In genomic region chr1:135542841-135543810, GRCm38 (mm10) we compare ENCODE assay signal across 10 mouse cellular contexts.
DNase-seq lines count a peak whose midpoint lies in the region; ATAC-seq and TF ChIP-seq lines count a peak whose summit lies in the region.
"Had no signal": no experiment of that assay in that cellular context is flagged by ENCODE, and none has a peak within 500 bp of the region (broad histone marks: within the 10 kb centered on the region; RNA-seq: fewer than 3 reads in every experiment).

No protein-coding gene starts in this region.

- peak overlapping the region; percentile 15; the same call in 1 of the 2 replicates for H3K9ac ChIP-seq in lung, embryonic 14.5 days
- peak overlapping the region; percentile 25; the same call in 1 of the 2 replicates for H3K9ac ChIP-seq in embryonic facial prominence, embryonic 14.5 days (ENCODE audit: low read depth, low read length)
- H3K9ac ChIP-seq in heart, postnatal 0 days (replicated peaks; ENCODE audit: low read depth, low read length) = 0 out of 2 replicates have a peak overlapping the region, but pooled peaks have one; percentile 23

- no peak for TF ChIP-seq EP300 in heart, postnatal 0 days (IDR thresholded peaks at IDR 0.05; ENCODE audit: low read depth)

- no peaks in the 10 kb centered on the region for H3K36me3 ChIP-seq in lung, embryonic 14.5 days (ENCODE audit: insufficient read depth)
- no peaks in the 10 kb centered on the region for H3K36me3 ChIP-seq in embryonic facial prominence, embryonic 14.5 days (ENCODE audit: control insufficient read depth, insufficient read depth, low read length)
- H3K36me3 ChIP-seq in heart, postnatal 0 days (replicated peaks; ENCODE audit: control insufficient read depth, insufficient read depth, low read length) = no peaks in the 10 kb centered on the region

- TF ChIP-seq CTCF in lung, embryonic 14.5 days (IDR thresholded peaks at IDR 0.05; ENCODE audit: low read depth) = no peak
- TF ChIP-seq CTCF in heart, postnatal 0 days (IDR thresholded peaks at IDR 0.05; ENCODE audit: low read depth) = no peak

- ATAC-seq in lung, embryonic 14.5 days (ENCODE audit: insufficient read depth) = no peak
- no peak for ATAC-seq in embryonic facial prominence, embryonic 14.5 days (ENCODE audit: low read depth)
- no peak for ATAC-seq in heart, postnatal 0 days (ENCODE audit: insufficient read depth, low read depth)

- H3K4me3 ChIP-seq in lung, embryonic 14.5 days (ENCODE audit: low read depth, low read length) = no peak overlapping the region
- no peak overlapping the region for H3K4me3 ChIP-seq in embryonic facial prominence, embryonic 14.5 days (ENCODE audit: low read depth, low read length)
- H3K4me3 ChIP-seq in heart, postnatal 0 days (ENCODE audit: low read depth, low read length) = no peak overlapping the region

- H3K27me3 ChIP-seq in lung, embryonic 14.5 days (ENCODE audit: insufficient read depth, low read length) = no peaks in the 10 kb centered on the region
- no peaks in the 10 kb centered on the region for H3K27me3 ChIP-seq in embryonic facial prominence, embryonic 14.5 days (replicated peaks; ENCODE audit: control insufficient read depth, insufficient read depth, low read length)
- no peaks in the 10 kb centered on the region for H3K27me3 ChIP-seq in heart, postnatal 0 days (ENCODE audit: control insufficient read depth, insufficient read depth, low read length)

- H3K27ac ChIP-seq in lung, embryonic 14.5 days (ENCODE audit: low read depth) = no peak overlapping the region
- H3K27ac ChIP-seq in embryonic facial prominence, embryonic 14.5 days (replicated peaks; ENCODE audit: low read depth, low read length) = no peak overlapping the region
- H3K27ac ChIP-seq in heart, postnatal 0 days (ENCODE audit: low read depth) = peak overlapping the region; percentile 60
- H3K27ac ChIP-seq: macrophage had no signal

- 33% methylated on average over 12 of the region's 12 CpGs for WGBS in lung, embryonic 14.5 days
- WGBS in embryonic facial prominence, embryonic 14.5 days = 45% methylated on average over 12 of the region's 12 CpGs
- WGBS in heart, postnatal 0 days = 40% methylated on average over 12 of the region's 12 CpGs

- H3K9me3 ChIP-seq in lung, embryonic 14.5 days (ENCODE audit: low read depth, low read length) = no peaks in the 10 kb centered on the region
- H3K9me3 ChIP-seq in embryonic facial prominence, embryonic 14.5 days (ENCODE audit: control insufficient read depth, low read length) = no peaks in the 10 kb centered on the region
- H3K9me3 ChIP-seq in heart, postnatal 0 days (replicated peaks; ENCODE audit: control insufficient read depth, low read length) = no peaks in the 10 kb centered on the region

- peaks cover 7% of the 10 kb centered on the region for H3K4me1 ChIP-seq in lung, embryonic 14.5 days (ENCODE audit: insufficient read depth)
- peaks cover 3% of the 10 kb centered on the region; the same call in 1 of the 2 replicates for H3K4me1 ChIP-seq in embryonic facial prominence, embryonic 14.5 days (ENCODE audit: control insufficient read depth, insufficient read depth, low read length)
- peaks cover 22% of the 10 kb centered on the region for H3K4me1 ChIP-seq in heart, postnatal 0 days (ENCODE audit: control insufficient read depth, insufficient read depth)

- peak; percentile 69 for DNase-seq in gastrocnemius, adult 18-20 months (ENCODE audit: low spot score)
- DNase-seq in gastrocnemius, adult 8-10 months (ENCODE audit: low spot score in 2 of 2) = no peak
- DNase-seq in lung, embryonic 14.5 days = no peak
- no peak for DNase-seq in lung, postnatal 14 days
- DNase-seq in embryonic facial prominence, embryonic 14.5 days (ENCODE audit: low spot score) = peak; percentile 23
- DNase-seq in heart, postnatal 0 days (ENCODE audit: low spot score) = no peak
- DNase-seq in right cerebral cortex, postnatal 4 days = no peak
- no peak for DNase-seq in layer of hippocampus, postnatal 36 days
- DNase-seq: cerebellum, postnatal 25 days had no signal

- no peak overlapping the region for H3K4me2 ChIP-seq in lung, embryonic 14.5 days
- no peak overlapping the region for H3K4me2 ChIP-seq in embryonic facial prominence, embryonic 14.5 days (ENCODE audit: low read depth, low read length)
- H3K4me2 ChIP-seq in heart, postnatal 0 days (ENCODE audit: low read depth, low read length) = no peak overlapping the region

Comparison
In these comparisons a context has a peak if more than half of its experiments do, and no peak if none do; other contexts are left out.
1. DNase-seq: peak in gastrocnemius, adult 18-20 months (single experiment) and embryonic facial prominence, embryonic 14.5 days (single experiment); none in gastrocnemius, adult 8-10 months (0 of 2), lung, embryonic 14.5 days (single experiment), lung, postnatal 14 days (single experiment), heart, postnatal 0 days (single experiment), right cerebral cortex, postnatal 4 days (single experiment) and layer of hippocampus, postnatal 36 days (0 of 2).
2. Peak in every context shown above with its lines, with median percentiles within 50 percentile points of each other: H3K9ac ChIP-seq.